Comparison of ENCODE assay signal across 22 mouse cellular contexts in the genomic region with DNA sequence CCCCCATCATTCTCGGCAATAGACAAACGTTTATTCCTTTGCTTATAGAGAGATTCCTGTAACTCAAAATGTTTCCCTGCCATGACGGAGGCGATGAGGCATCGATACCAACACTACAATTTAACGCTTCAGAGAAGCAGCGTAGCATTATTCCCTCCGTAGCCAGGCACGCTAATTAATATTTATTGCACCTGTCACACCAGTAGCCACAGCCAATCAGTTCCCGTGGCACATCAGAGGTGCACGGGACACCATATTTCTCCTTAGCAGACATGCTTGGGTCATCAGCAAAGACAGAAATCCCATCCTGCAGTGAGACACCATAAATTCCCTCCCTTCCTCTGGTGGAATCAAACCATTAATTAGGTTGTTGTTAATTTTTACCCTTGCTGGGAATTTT.
A peak's percentile ranks its signal among the peaks of the same experiment; 100 is the strongest.
DNase-seq lines count a peak whose midpoint lies in the region; ATAC-seq lines count a peak whose summit lies in the region.
"Had no signal": no experiment of that assay in that cellular context is flagged by ENCODE, and none has a peak within 500 bp of the region (broad histone marks: within the 10 kb centered on the region; RNA-seq: fewer than 3 reads in every experiment).

No protein-coding gene starts in this region.

- H3K9ac ChIP-seq in midbrain, embryonic 13.5 days (replicated peaks): no peak overlapping the region
- H3K9ac ChIP-seq in midbrain, embryonic 11.5 days (ENCODE audit: low read length): no peak overlapping the region
- H3K9ac ChIP-seq in midbrain, embryonic 15.5 days: no peak overlapping the region
- H3K9ac ChIP-seq: forebrain, postnatal 0 days; limb, embryonic 15.5 days had no signal

- no peaks in the 10 kb centered on the region for H3K36me3 ChIP-seq in midbrain, embryonic 13.5 days
- no peaks in the 10 kb centered on the region for H3K36me3 ChIP-seq in midbrain, embryonic 11.5 days (ENCODE audit: control insufficient read depth, insufficient read depth, low read length)
- H3K36me3 ChIP-seq in midbrain, embryonic 15.5 days (replicated peaks): no peaks in the 10 kb centered on the region
- H3K36me3 ChIP-seq: forebrain, embryonic 10.5 days; limb, embryonic 15.5 days had no signal

- peak; percentile 30 for DNase-seq in heart, adult 11 months
- DNase-seq in heart, adult 9 months (ENCODE audit: low spot score in 2 of 2): no peak
- no peak for DNase-seq in midbrain, embryonic 11.5 days (ENCODE audit: low spot score, missing footprints)
- no peak for DNase-seq in adrenal gland, adult 2 months
- no peak for DNase-seq in frontal cortex, adult 2 months (ENCODE audit: extremely low spot score in 1 of 2, low spot score in 1 of 2)
- DNase-seq in lung, postnatal 10 days: no peak
- DNase-seq: adrenal gland, postnatal 25 days; cerebellum, adult 11-12 months; cerebellum, postnatal 14 days; forebrain, postnatal 0 days; heart, postnatal 10 days; kidney, adult 8-10 months; layer of hippocampus, postnatal 36 days; thymus, postnatal 25 days had no signal

- H3K27ac ChIP-seq in midbrain, embryonic 13.5 days: peak overlapping the region; percentile 32
- no peak overlapping the region for H3K27ac ChIP-seq in midbrain, embryonic 11.5 days (ENCODE audit: low read depth, low read length)
- no peak overlapping the region for H3K27ac ChIP-seq in midbrain, embryonic 15.5 days
- H3K27ac ChIP-seq: forebrain, embryonic 10.5 days; layer of hippocampus, adult 2 months; limb, embryonic 15.5 days had no signal

- no peak for ATAC-seq in midbrain, embryonic 13.5 days
- ATAC-seq in midbrain, embryonic 11.5 days (ENCODE audit: low FRiP score): no peak
- no peak for ATAC-seq in midbrain, embryonic 15.5 days (replicated peaks)
- ATAC-seq: forebrain, postnatal 0 days; lung, postnatal 0 days; Patski had no signal

- H3K4me2 ChIP-seq in midbrain, embryonic 13.5 days (replicated peaks): no peak overlapping the region
- H3K4me2 ChIP-seq in midbrain, embryonic 11.5 days: no peak overlapping the region
- peak overlapping the region; percentile 9; the same call in 1 of the 2 replicates for H3K4me2 ChIP-seq in midbrain, embryonic 15.5 days
- H3K4me2 ChIP-seq: heart, embryonic 11.5 days; limb, embryonic 15.5 days had no signal

- H3K4me1 ChIP-seq in midbrain, embryonic 13.5 days (replicated peaks): peaks cover 7% of the 10 kb centered on the region
- H3K4me1 ChIP-seq in midbrain, embryonic 11.5 days (ENCODE audit: control insufficient read depth, insufficient read depth, low read length): no peaks in the 10 kb centered on the region
- H3K4me1 ChIP-seq in midbrain, embryonic 15.5 days: no peaks in the 10 kb centered on the region
- H3K4me1 ChIP-seq: forebrain, embryonic 10.5 days; limb, embryonic 15.5 days had no signal

- no peak overlapping the region for H3K4me3 ChIP-seq in midbrain, embryonic 13.5 days (replicated peaks)
- H3K4me3 ChIP-seq in midbrain, embryonic 11.5 days (ENCODE audit: low read depth, low read length): no peak overlapping the region
- H3K4me3 ChIP-seq in midbrain, embryonic 15.5 days: no peak overlapping the region
- H3K4me3 ChIP-seq: forebrain, embryonic 10.5 days; layer of hippocampus, adult 2 months; limb, embryonic 15.5 days had no signal

- WGBS in midbrain, embryonic 13.5 days: 60% methylated on average over 11 of the region's 11 CpGs
- 84% methylated on average over 11 of the region's 11 CpGs for WGBS in midbrain, embryonic 11.5 days
- WGBS in midbrain, embryonic 15.5 days: 58% methylated on average over 11 of the region's 11 CpGs

- H3K27me3 ChIP-seq in midbrain, embryonic 13.5 days: no peaks in the 10 kb centered on the region
- no peaks in the 10 kb centered on the region for H3K27me3 ChIP-seq in midbrain, embryonic 11.5 days (ENCODE audit: control insufficient read depth, insufficient read depth, low read length)
- no peaks in the 10 kb centered on the region for H3K27me3 ChIP-seq in midbrain, embryonic 15.5 days (replicated peaks)
- H3K27me3 ChIP-seq: limb, embryonic 15.5 days; Patski had no signal

- no peaks in the 10 kb centered on the region for H3K9me3 ChIP-seq in midbrain, embryonic 13.5 days
- no peaks in the 10 kb centered on the region for H3K9me3 ChIP-seq in midbrain, embryonic 11.5 days (ENCODE audit: control insufficient read depth, low read length)
- H3K9me3 ChIP-seq in midbrain, embryonic 15.5 days: no peaks in the 10 kb centered on the region
- H3K9me3 ChIP-seq: forebrain, embryonic 10.5 days; limb, embryonic 15.5 days had no signal
